Mouse (Mus musculus) MEL (cell line): ENCODE data around the gene Srgn.

Experiments
- E2F4 ChIP-seq: IDR thresholded peaks from 2 replicates; pipeline ENCODE4 v1.6.1; 2011; ENCODE audit warnings: low read depth, low read length, improper control_type of control experiment, borderline replicate concordance
- MXI1 ChIP-seq: IDR thresholded peaks from 2 replicates; pipeline ENCODE4 v1.6.1; 2011; ENCODE audit warnings: mild to moderate bottlenecking, low read depth, low read length, improper control_type of control experiment
- POLR2A ChIP-seq, 2 experiments: IDR thresholded peaks; 2 replicates each; pipeline ENCODE4 v1.6.1; 2011 to 2012; ENCODE audit warnings: low read length in 2 of 2, mild to moderate bottlenecking in 2 of 2, control low read depth in 1 of 2, improper control_type of control experiment in 1 of 2, low read depth in 1 of 2, moderate library complexity in 1 of 2; ENCODE audit not compliant: control insufficient read depth in 1 of 2, insufficient read depth in 1 of 2, poor library complexity in 1 of 2

DNA sequence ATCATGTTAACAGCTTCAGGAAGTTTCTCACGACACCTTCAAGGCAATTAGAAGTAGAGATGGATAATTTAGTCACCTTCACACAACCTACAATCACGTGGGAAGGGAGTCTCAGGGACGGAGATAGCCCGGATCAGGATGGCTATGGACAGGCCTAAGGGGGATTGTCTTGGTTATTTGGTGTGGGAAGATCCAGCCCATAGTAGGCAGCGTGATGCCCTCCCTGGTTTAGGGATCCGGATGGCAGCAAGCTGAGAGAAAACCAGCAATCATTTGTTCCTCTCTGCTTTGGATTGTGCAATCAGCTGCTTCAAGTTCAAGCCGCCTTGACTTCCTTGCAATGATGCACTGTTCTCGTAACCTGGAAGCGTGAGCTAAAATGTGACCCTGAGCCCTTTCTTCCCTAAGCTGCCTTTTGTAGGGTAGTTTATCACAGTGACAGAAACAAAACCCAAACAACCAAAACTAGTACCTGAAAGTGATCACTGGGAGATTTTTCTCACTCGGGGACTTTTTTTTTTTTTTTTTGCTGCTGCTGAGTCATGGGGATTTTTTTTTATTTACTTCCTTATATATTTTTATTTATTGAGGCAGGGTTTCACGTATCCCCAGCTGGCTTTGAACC, 18.1 kb downstream of the Srgn start:
- TF ChIP-seq POLR2A (IDR thresholded peaks at IDR 0.05; ENCODE audit: control insufficient read depth in 1 of 2, insufficient read depth in 1 of 2, low read depth in 1 of 2, low read length in 2 of 2, poor library complexity in 1 of 2) = no peak
- no peak for TF ChIP-seq E2F4
- 0 out of 2 replicates have a peak, but pooled peaks have one; percentile 42 for TF ChIP-seq MXI1
